ENCODE assay signal across 7 mouse cellular contexts in the genomic region with DNA sequence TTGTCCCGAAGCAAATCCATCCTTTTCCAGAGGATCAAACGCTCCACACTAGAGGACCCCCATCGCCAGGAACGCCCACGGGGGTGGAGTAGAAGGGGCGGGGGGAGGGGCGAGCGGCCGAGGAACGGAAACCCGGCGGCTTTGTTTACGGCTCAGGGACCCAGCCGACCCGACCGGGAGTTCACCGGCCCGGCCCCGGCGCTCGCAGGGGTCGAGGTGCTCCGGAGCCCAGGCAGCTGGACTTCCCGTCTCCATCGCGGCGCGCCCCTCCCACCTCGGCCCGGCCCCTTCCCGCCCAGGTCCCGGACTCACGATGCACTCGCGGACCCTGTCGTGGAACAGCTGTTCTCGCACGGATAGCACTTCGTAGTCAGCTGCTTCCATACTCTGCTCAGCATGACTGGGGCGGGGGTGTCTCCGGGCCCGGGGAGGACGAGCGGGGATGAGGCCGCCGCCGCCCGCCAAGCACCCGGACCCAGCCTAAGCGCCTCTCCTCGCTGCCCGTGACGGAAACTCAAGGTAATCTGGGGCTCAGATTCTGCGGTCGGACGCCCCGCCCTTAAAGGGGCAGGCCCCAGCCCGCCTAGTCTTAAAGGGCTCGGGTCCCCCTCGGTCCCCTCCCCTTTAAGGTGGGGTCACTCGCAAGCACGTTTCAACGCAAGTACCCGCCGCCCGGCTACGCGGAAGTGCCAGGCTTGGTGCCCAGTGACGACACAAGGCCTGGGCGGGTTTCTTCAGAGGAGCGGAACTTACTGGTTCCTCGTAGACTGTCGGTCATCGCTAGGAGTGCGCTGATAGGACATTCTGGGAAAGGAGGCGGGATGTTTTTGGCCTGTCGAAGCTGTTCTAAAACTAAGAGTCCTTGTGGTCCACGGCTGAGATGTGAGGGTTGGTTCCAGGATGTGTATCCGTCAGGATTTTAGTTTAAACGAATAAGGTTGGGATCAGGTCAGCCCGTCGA. TPM values are rescaled to one million over a fixed set of nuclear protein-coding genes. Genes with fewer than 3 reads are reported as not detected.
DNase-seq lines count a peak whose midpoint lies in the region; ATAC-seq and TF ChIP-seq lines count a peak whose summit lies in the region.

A gene (minus strand): TSS at position 694 of the 961 bp plus-strand sequence.

- TF ChIP-seq POLR2A in small intestine, adult 2 months (IDR thresholded peaks at IDR 0.05; ENCODE audit: low read depth, low read length): peak; percentile 80

- H3K36me3 ChIP-seq in embryonic facial prominence, embryonic 10.5 days (replicated peaks): peaks cover 32% of the 10 kb centered on the region
- peaks cover 11% of the 10 kb centered on the region for H3K36me3 ChIP-seq in intestine, postnatal 0 days (ENCODE audit: control insufficient read depth, insufficient read depth)
- H3K36me3 ChIP-seq in midbrain, embryonic 12.5 days: peaks cover 21% of the 10 kb centered on the region
- H3K36me3 ChIP-seq in small intestine, adult 2 months (ENCODE audit: control insufficient read depth, insufficient read depth, low read length): peaks cover 14% of the 10 kb centered on the region

- no peak for TF ChIP-seq CTCF in intestine, postnatal 0 days (IDR thresholded peaks at IDR 0.05; ENCODE audit: low read depth)
- TF ChIP-seq CTCF in small intestine, adult 2 months (IDR thresholded peaks at IDR 0.05; ENCODE audit: extremely low read depth, insufficient read length, insufficient replicate concordance, low read depth, low read length): 0 out of 2 replicates have a peak, but pooled peaks have one; percentile 18

- peak within 1 kb of the TSS; percentile 82 for H3K4me2 ChIP-seq in intestine, postnatal 0 days (replicated peaks; ENCODE audit: low read depth)
- peak within 1 kb of the TSS; percentile 86 for H3K4me2 ChIP-seq in midbrain, embryonic 12.5 days (replicated peaks)

- peak; percentile 98 for ATAC-seq in intestine, postnatal 0 days
- peak; percentile 98 for ATAC-seq in midbrain, embryonic 12.5 days (ENCODE audit: low FRiP score, low read depth)

- peaks cover 28% of the 10 kb centered on the region for H3K4me1 ChIP-seq in embryonic facial prominence, embryonic 10.5 days
- H3K4me1 ChIP-seq in intestine, postnatal 0 days (replicated peaks; ENCODE audit: control insufficient read depth, insufficient read depth, low read length): 0 out of 2 replicates have a peak, but pooled peaks cover 2% of the 10 kb centered on the region
- H3K4me1 ChIP-seq in midbrain, embryonic 12.5 days: peaks cover 30% of the 10 kb centered on the region
- peaks cover 7% of the 10 kb centered on the region; the same call in 1 of the 2 replicates for H3K4me1 ChIP-seq in small intestine, adult 2 months (ENCODE audit: control insufficient read depth, insufficient read depth, insufficient read length, low read length)

- peak within 1 kb of the TSS; percentile 87 for H3K9ac ChIP-seq in intestine, postnatal 0 days (ENCODE audit: low read depth, low read length)
- peak within 1 kb of the TSS; percentile 91 for H3K9ac ChIP-seq in midbrain, embryonic 12.5 days (replicated peaks)

- peak within 1 kb of the TSS; percentile 96 for H3K27ac ChIP-seq in embryonic facial prominence, embryonic 10.5 days (replicated peaks)
- peak within 1 kb of the TSS; percentile 93 for H3K27ac ChIP-seq in intestine, postnatal 0 days (ENCODE audit: low read depth, low read length)
- peak within 1 kb of the TSS; percentile 96 for H3K27ac ChIP-seq in midbrain, embryonic 12.5 days (replicated peaks)
- H3K27ac ChIP-seq in small intestine, adult 2 months (ENCODE audit: insufficient read depth, low read depth, low read length): peak within 1 kb of the TSS; percentile 74

- no peaks in the 10 kb centered on the region for H3K9me3 ChIP-seq in embryonic facial prominence, embryonic 10.5 days
- no peaks in the 10 kb centered on the region for H3K9me3 ChIP-seq in intestine, postnatal 0 days (ENCODE audit: control insufficient read depth)
- H3K9me3 ChIP-seq in midbrain, embryonic 12.5 days: no peaks in the 10 kb centered on the region

- intact Hi-C loops in left cerebral cortex, postnatal 4 days (cut with DNase I): loop anchor here (5.0 kb wide), 1 partner anchor 36 kb away; no protein-coding TSS in a partner anchor

- H3K4me3 ChIP-seq in embryonic facial prominence, embryonic 10.5 days: peak within 1 kb of the TSS; percentile 95
- H3K4me3 ChIP-seq in intestine, postnatal 0 days (ENCODE audit: low read depth, low read length): peak within 1 kb of the TSS; percentile 89
- peak within 1 kb of the TSS; percentile 91 for H3K4me3 ChIP-seq in midbrain, embryonic 12.5 days
- H3K4me3 ChIP-seq in small intestine, adult 2 months (ENCODE audit: low read depth, low read length): peak within 1 kb of the TSS; percentile 78

- under 1% methylated on average over 82 of the region's 82 CpGs for WGBS in embryonic facial prominence, embryonic 10.5 days
- WGBS in intestine, postnatal 0 days: under 1% methylated on average over 82 of the region's 82 CpGs
- under 1% methylated on average over 82 of the region's 82 CpGs for WGBS in midbrain, embryonic 12.5 days
- under 1% methylated on average over 82 of the region's 82 CpGs for WGBS in small intestine, adult 2 months

- H3K27me3 ChIP-seq in embryonic facial prominence, embryonic 10.5 days (replicated peaks; ENCODE audit: low read depth, poor library complexity, severe bottlenecking): no peaks in the 10 kb centered on the region
- no peaks in the 10 kb centered on the region for H3K27me3 ChIP-seq in intestine, postnatal 0 days (replicated peaks; ENCODE audit: control insufficient read depth, insufficient read depth, low read length)
- no peaks in the 10 kb centered on the region for H3K27me3 ChIP-seq in midbrain, embryonic 12.5 days
- no peaks in the 10 kb centered on the region for H3K27me3 ChIP-seq in small intestine, adult 2 months (ENCODE audit: control insufficient read depth, insufficient read depth, low read length)

- DNase-seq in adrenal gland, postnatal 10 days: peak; percentile 99
- DNase-seq in embryonic facial prominence, embryonic 10.5 days (ENCODE audit: low spot score): peak; percentile 99
- DNase-seq in gonadal fat pad, adult 2 months (ENCODE audit: low read depth): peak; percentile 97
- peak; percentile 99 for DNase-seq in left cerebral cortex, postnatal 4 days

RNA-seq across cellular contexts. Expression of the gene that starts here (rescaled TPM):
- total RNA-seq in adrenal gland, postnatal 10 days (2021): 10 to 100 TPM; 17.7 to 27.7 TPM
- polyA plus RNA-seq in embryonic facial prominence, embryonic 10.5 days (2016; fragmentation: Nextera tagmentation; extraction: Ambion mirVana): 23.4 and 26.9 TPM in 2 replicates
- 37.5 and 42.9 TPM in 2 replicates for polyA plus RNA-seq in gonadal fat pad, adult 2 months (2012; rRNA removed)
- 27.0 and 30.6 TPM in 2 replicates for polyA plus RNA-seq in intestine, postnatal 0 days (2015; fragmentation: Nextera tagmentation; extraction: Ambion mirVana)
- 10 to 100 TPM; 31.4 to 42.2 TPM for total RNA-seq in left cerebral cortex, postnatal 4 days (2021)
- polyA plus RNA-seq in midbrain, embryonic 12.5 days (2016; fragmentation: Nextera tagmentation; extraction: Ambion mirVana): 37.1 and 40.7 TPM in 2 replicates
- polyA plus RNA-seq in small intestine, adult 2 months (2012; rRNA removed): 183 and 395 TPM in 2 replicates

Comparison
In these comparisons a context has a peak if more than half of its experiments do, and no peak if none do; other contexts are left out.
1. Peak in every context shown above with its lines: DNase-seq, ATAC-seq, H3K4me3 ChIP-seq and H3K27ac ChIP-seq.